Mouse (Mus musculus): Measurements from ENCODE around the gene Ccnk.

Gene Ccnk

GRCm38 (mm10) chr12:108210623-108211022 lies 31.2 kb downstream of the Ccnk start:
- ChIA-PET POLR2A (interaction anchor here in 3 of 4 experiments (0.6 to 1.1 kb wide), 6 partner anchors 9 to 306 kb away, joined by 3 to 5 read pairs (median 3); no protein-coding TSS in a partner anchor), CTCF (interaction anchor here in 1 of 4 experiments (0.6 to 4.8 kb wide), 3 partner anchors 13 to 82 kb away, joined by 3 to 47 read pairs (median 3); no protein-coding TSS in a partner anchor)

- CTCF ChIA-PET, result interaction anchor here in 1 of 4 experiments (1.1 kb wide), 1 partner anchor 80 kb away, joined by 3 read pairs; no protein-coding TSS in a partner anchor
These were observed 32.7 kb downstream of the Ccnk start for GRCm38 (mm10) chr12:108212071-108212470.

DNA sequence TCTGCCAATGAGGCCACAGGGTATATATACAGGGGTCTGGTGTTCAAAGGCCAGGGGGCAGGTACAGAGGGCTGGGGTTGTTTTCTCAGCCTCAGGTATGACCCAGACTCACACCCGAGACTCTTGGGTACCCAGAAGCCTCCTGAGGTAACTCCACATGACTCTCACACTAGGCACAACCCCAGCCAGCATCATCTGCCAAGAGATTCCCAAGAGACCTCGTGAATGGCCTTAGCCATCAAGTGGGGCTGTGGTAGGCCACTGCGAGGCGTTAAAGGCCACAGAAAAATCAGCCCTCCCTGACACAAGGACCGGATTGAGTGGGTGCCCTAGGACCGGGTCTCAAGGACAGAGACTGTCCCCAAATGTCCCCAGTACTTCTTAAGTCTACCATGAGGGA lies 33.1 kb downstream of the Ccnk start:
- POLR2A ChIA-PET, result interaction anchor here in 2 of 4 experiments (0.7 to 1.0 kb wide), 2 partner anchors 13 to 72 kb away, joined by 3 to 4 read pairs; no protein-coding TSS in a partner anchor
- CTCF ChIA-PET, result interaction anchor here in 1 of 4 experiments (1.1 to 1.5 kb wide), 3 partner anchors 8 to 80 kb away, joined by 3 read pairs; no protein-coding TSS in a partner anchor

More at GRCm38 (mm10) chr12:108212071-108212470, 32.7 kb downstream of the Ccnk start:
- POLR2A ChIA-PET, result interaction anchor here in 1 of 4 experiments (1.1 kb wide), 1 partner anchor 14 kb away, joined by 3 read pairs; no protein-coding TSS in a partner anchor

DNA sequence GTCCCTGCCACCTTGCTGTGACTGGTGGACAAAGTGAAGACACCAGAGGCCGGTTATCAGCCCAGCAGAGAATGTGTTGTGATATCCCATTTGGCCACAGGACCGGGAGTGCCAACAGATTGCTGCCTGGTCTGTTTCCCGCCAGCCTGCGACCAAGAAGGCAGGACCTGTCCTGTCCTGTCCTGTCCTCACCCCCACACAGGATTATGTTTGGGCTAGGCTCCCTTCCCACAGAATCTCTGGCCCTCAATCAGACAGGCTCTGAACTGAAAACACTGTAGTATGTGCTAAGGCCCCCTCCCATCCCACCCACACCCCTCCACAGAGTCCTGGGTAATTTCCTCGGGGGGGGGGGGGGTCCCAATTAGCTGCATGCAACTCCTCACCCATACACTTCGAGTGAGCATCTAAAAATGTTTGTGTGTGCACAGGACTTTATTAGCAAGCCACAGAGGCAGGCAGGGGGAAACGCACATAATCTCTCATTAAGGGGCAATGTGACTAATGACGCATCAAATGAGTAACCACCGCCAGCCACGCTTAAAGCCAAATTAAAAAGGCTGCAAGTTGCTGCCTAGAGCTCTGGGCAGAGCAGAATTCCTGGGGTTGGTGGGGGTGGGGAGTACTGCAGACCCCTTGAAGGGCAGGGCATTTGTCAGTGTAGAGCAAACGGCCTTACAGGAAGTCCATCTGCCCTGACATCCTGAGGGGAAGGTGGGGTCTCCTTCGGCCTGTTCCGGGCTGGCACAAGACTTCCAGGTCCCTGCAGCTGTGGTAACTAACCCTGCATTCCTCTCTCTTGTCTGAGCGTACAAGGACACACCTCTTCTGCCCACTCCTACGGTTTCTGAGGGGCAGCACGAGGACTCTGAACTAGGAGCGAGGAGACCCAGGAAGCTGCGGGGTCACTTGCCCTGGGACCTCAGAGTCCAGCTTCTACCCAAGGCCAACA lies 34.0 kb downstream of the Ccnk start:
- ChIA-PET POLR2A (interaction anchor here in 3 of 4 experiments (0.7 to 1.3 kb wide), 4 partner anchors 10 to 73 kb away, joined by 3 to 4 read pairs (median 3); no protein-coding TSS in a partner anchor), CTCF (interaction anchor here in 2 of 4 experiments (0.7 to 1.5 kb wide), 4 partner anchors 9 to 84 kb away, joined by 3 to 8 read pairs (median 3); no protein-coding TSS in a partner anchor)

DNA sequence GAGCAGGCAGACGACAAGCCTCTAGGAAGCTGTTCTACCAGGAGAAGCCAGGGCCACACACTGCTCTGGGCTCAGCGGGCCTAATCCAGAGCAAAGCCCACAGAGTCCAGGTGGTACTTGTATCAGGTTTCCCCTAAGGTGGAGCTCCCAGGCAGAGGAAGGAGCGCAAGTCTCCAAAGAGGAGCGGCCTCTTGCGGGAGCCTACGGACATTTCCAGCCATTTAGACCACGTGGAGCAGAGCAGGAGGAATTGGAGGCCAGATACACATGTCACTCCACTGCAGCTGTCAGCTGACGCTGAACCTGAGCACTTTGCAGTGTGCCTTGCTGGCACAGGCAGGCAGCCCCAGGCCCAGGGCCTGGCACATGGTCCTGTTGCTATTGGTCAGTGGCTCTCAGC lies 35.7 kb downstream of the Ccnk start:
- ChIA-PET POLR2A (interaction anchor here in 3 of 4 experiments (0.6 to 1.8 kb wide), 4 partner anchors 10 to 39 kb away, joined by 3 to 6 read pairs (median 4); no protein-coding TSS in a partner anchor), CTCF (interaction anchor here in 2 of 4 experiments (0.6 to 2.2 kb wide), 4 partner anchors 8 to 77 kb away, joined by 3 to 12 read pairs (median 5); no protein-coding TSS in a partner anchor)

- POLR2A ChIA-PET, result interaction anchor here in 3 of 4 experiments (0.7 to 1.7 kb wide), 5 partner anchors 13 to 76 kb away, joined by 3 to 4 read pairs (median 3); partner anchors contain the start of genes Ccnk (in 1 of the 3) and Setd3 (in 1 of the 3)
These were observed 37.4 kb downstream of the Ccnk start for GRCm38 (mm10) chr12:108216611-108217370.

DNA sequence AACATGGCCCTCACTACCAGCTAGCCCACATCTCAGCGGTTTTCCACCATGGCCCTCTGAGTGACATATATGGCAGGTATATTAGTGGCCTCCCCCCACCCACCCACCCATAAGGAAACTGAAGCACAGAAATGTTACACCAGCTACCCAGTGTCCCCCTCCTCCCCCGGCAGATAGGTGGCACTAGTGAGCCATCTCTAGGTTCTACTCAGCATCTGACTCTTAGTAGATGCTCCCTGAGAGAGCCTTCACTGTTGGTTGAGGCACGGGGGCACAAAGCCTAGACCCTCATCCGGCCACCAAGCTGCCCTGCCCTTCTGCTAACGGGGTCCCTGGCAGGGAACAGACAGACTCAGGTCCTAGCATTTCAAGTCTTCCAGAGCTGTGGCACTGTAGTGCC lies 38.2 kb downstream of the Ccnk start:
- ChIA-PET POLR2A (interaction anchor here in 3 of 4 experiments (0.6 to 1.7 kb wide), 5 partner anchors 12 to 1200 kb away, joined by 3 to 4 read pairs (median 3); no protein-coding TSS in a partner anchor), CTCF (interaction anchor here (0.6 to 2.4 kb wide), 29 partner anchors 9 to 279 kb away, joined by 3 to 16 read pairs (median 4); no protein-coding TSS in a partner anchor)

More at GRCm38 (mm10) chr12:108216611-108217370, 37.4 kb downstream of the Ccnk start:
- CTCF ChIA-PET, result interaction anchor here (0.6 to 2.4 kb wide), 30 partner anchors 8 to 275 kb away, joined by 3 to 16 read pairs (median 4); no protein-coding TSS in a partner anchor

DNA sequence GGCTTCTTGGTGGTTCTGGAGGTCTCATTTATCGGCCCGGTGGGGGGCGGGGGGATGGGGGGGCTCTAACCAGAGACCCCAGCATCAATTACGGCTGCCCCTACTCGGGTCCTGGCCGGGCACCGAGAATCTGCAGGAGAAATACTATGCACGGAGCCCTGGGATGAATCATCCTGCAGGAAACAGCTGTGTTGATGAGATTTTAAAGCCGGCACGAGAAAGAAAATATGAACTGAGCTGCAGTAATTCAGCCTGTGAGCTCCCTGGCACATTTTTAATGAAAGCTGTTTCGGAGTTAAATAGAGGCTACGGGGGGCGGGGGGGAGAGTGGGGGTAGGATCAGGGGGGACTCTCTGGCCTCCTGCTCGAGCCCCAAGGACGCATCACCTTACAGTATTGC lies 39.8 kb downstream of the Ccnk start:
- CTCF ChIA-PET, result interaction anchor here in 3 of 4 experiments (0.5 to 2.4 kb wide), 14 partner anchors 10 to 328 kb away, joined by 3 to 13 read pairs (median 6); no protein-coding TSS in a partner anchor

DNA sequence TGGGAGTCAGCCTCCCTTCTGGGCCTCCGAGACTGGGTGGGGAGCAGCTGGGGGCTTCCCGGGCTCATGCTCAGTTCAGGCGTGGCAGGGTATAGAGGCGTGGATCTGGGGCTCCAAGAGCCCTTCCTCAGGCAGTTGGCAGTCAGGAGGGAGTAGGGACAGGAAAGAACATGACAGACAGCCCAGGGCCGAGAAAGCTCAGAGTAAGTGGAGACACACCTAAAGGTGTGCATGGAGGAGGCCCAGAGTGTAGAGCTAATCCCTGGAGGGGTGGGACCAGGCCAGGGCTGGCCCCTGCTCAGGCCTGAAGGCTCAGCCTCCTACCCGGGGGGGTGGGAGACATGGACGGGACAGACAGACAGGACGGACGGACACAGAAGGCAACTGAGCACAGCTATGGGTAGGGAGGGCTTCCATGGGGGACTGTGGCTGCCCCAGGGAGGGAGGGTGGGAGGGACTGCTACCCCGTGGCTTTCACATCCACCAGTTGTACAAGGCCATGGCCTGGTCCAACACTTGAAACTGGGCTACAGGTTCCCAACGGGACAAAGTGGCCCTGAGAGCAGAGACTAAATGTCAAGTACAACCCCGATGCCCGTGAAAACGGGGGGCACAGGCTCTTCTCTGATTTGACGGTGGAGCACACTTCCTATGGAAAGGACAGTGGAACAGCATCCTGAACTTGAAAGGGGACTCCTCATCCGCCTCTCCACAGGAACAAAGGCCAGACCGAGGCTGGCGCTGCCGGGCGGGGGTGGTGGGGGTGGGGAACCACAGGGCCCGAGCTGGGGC lies 40.6 kb downstream of the Ccnk start:
- CTCF ChIA-PET, result interaction anchor here in 3 of 4 experiments (0.5 to 1.8 kb wide), 17 partner anchors 10 to 467 kb away, joined by 3 to 13 read pairs (median 4); partner anchors contain the start of gene Cyp46a1 (in 1 of the 3)
- POLR2A ChIA-PET, result interaction anchor here in 2 of 4 experiments (0.7 to 1.3 kb wide), 6 partner anchors 9 to 54 kb away, joined by 3 to 5 read pairs (median 3); partner anchors contain the start of genes Ccnk (in 1 of the 2) and Setd3 (in 1 of the 2)

More for the DNA sequence above, 39.8 kb downstream of the Ccnk start:
- POLR2A ChIA-PET, result interaction anchor here in 2 of 4 experiments (0.8 to 1.3 kb wide), 5 partner anchors 8 to 55 kb away, joined by 3 to 5 read pairs (median 3); no protein-coding TSS in a partner anchor

- POLR2A ChIA-PET, result interaction anchor here in 1 of 4 experiments (0.6 kb wide), 2 partner anchors 74 to 396 kb away, joined by 5 to 7 read pairs; no protein-coding TSS in a partner anchor
- CTCF ChIA-PET, result interaction anchor here in 2 of 4 experiments (1.0 to 1.1 kb wide), 3 partner anchors 76 to 113 kb away, joined by 3 to 5 read pairs (median 3); partner anchors contain the start of gene Cyp46a1 (in 1 of the 2)
These were observed 41.2 kb downstream of the Ccnk start for GRCm38 (mm10) chr12:108220621-108221020.

DNA sequence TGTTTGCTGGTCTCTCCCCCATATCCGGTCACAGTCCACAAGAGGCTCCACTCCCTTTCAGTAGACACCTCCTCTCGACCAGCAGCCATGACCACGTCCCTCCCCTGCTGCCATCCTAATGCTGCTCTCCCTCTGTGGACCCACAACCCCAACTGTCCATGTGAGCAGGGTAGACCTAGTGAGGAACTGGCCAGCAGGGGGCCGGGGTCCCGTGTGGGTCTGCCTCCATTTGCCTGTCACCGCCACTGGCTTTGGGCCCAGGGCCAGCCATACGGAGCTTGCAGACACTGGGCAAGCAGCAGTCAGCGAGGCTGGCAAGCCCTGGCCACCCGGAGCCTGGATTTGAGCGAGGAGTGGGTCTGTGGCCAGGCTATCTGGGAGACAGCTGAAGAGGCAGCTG lies 41.8 kb downstream of the Ccnk start:
- CTCF ChIA-PET, result interaction anchor here in 1 of 4 experiments (0.8 to 1.0 kb wide), 7 partner anchors 8 to 100 kb away, joined by 3 to 6 read pairs (median 3); no protein-coding TSS in a partner anchor
- POLR2A ChIA-PET, result interaction anchor here in 2 of 4 experiments (0.6 to 1.4 kb wide), 4 partner anchors 10 to 396 kb away, joined by 3 to 7 read pairs (median 4); no protein-coding TSS in a partner anchor

- POLR2A ChIA-PET, result interaction anchor here in 1 of 4 experiments (1.3 to 1.4 kb wide), 2 partner anchors 10 to 13 kb away, joined by 3 to 4 read pairs; no protein-coding TSS in a partner anchor
- CTCF ChIA-PET, result interaction anchor here in 2 of 4 experiments (0.8 to 1.4 kb wide), 9 partner anchors 8 to 100 kb away, joined by 3 to 9 read pairs (median 3); no protein-coding TSS in a partner anchor
These were observed 42.3 kb downstream of the Ccnk start for GRCm38 (mm10) chr12:108221712-108222111.

DNA sequence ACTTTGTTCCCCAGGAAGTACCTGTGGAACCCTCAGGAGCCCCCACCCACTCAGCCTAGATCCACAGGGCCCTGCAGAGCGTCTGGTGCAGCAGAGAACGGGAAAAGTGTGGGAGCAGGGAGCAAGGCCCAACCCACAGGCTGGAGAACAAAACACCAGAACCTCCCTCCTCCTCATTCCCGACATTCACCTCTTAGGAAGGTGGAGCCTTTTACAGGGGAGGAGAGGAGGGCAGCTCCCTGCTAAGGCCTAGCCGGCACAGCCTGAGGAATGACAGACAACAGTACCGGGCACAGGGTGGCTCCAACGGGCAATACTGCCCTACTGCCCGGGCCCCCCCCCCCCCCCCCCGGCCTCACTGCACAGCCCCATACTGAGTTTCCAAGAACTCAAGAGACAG lies 44.0 kb downstream of the Ccnk start:
- ChIA-PET CTCF (interaction anchor here in 3 of 4 experiments (0.5 to 2.4 kb wide), 6 partner anchors 9 to 74 kb away, joined by 3 to 12 read pairs (median 5); no protein-coding TSS in a partner anchor), POLR2A (interaction anchor here in 3 of 4 experiments (0.6 to 2.2 kb wide), 10 partner anchors 9 to 740 kb away, joined by 3 to 9 read pairs (median 4); no protein-coding TSS in a partner anchor)

DNA sequence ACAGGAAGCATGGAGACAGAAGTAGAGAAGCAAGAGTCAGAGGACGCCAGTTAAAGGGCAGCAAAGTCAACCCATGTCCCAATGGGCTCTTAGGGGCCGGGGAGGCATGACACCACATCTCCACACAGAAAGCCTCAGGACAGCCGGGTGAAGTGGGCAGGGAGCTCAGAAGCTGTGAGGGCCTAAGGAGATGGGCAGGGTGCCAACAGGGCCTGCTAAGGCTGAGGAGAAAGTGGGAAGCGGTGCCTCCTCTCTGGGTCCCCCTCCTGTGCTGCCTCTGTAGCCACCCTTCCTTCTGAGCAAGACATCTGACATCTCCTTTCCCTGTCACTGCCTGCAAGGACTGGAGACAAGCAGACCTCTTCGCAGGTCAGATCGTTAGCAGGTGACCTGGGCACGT lies 46.4 kb downstream of the Ccnk start:
- ChIA-PET POLR2A (interaction anchor here in 3 of 4 experiments (0.6 to 1.4 kb wide), 12 partner anchors 9 to 329 kb away, joined by 3 to 6 read pairs (median 3); partner anchors contain the start of gene Evl (in 1 of the 3)), CTCF (interaction anchor here in 3 of 4 experiments (0.6 to 1.8 kb wide), 5 partner anchors 8 to 310 kb away, joined by 3 to 8 read pairs (median 4); no protein-coding TSS in a partner anchor)

- ChIA-PET CTCF (interaction anchor here in 1 of 4 experiments (1.8 kb wide), 1 partner anchor 9 kb away, joined by 8 read pairs; no protein-coding TSS in a partner anchor), POLR2A (interaction anchor here in 2 of 4 experiments (0.7 to 1.4 kb wide), 6 partner anchors 10 to 329 kb away, joined by 3 to 6 read pairs (median 3); partner anchors contain the start of gene Evl (in 1 of the 2))
These were observed 46.8 kb downstream of the Ccnk start for GRCm38 (mm10) chr12:108226216-108226615.
